Mouse (Mus musculus) heart, embryonic 12.5 days (tissue): ENCODE data around the gene Fam171a2. TPM values are rescaled to one million over a fixed set of nuclear protein-coding genes. Genes with fewer than 3 reads are reported as not detected.

Experiments used
- ATAC-seq: fragments of 200-750 bp; cut with Nextera tagmentation; 2 replicates; pipeline ENCODE4 v1.8.0; 2017; ENCODE audit warnings: moderate TSS enrichment, moderate library complexity; ENCODE audit not compliant: insufficient number of reproducible peaks, low FRiP score
- H3K27ac ChIP-seq: fragments of 300-500 bp; sonication (generic); 2 replicates; pipeline ENCODE4 v1.5.1; 2016; ENCODE audit warnings: mild to moderate bottlenecking, moderate library complexity; ENCODE audit not compliant: poor library complexity, severe bottlenecking
- H3K27me3 ChIP-seq: fragments of 300-500 bp; sonication (generic); replicated peaks from 2 replicates; pipeline ENCODE4 v1.6.1; 2016; ENCODE audit warnings: mild to moderate bottlenecking, moderate library complexity
- H3K36me3 ChIP-seq: fragments of 300-500 bp; sonication (generic); 2 replicates; pipeline ENCODE4 v1.6.1; 2016; ENCODE audit warnings: mild to moderate bottlenecking, moderate library complexity
- H3K4me1 ChIP-seq: fragments of 300-500 bp; sonication (generic); replicated peaks from 2 replicates; pipeline ENCODE4 v1.6.1; 2016; ENCODE audit warnings: mild to moderate bottlenecking
- H3K4me2 ChIP-seq: fragments of 300-500 bp; sonication (generic); 2 replicates; pipeline ENCODE4 v1.6.1; 2016; ENCODE audit warnings: mild to moderate bottlenecking, moderate library complexity
- H3K4me3 ChIP-seq: fragments of 300-500 bp; sonication (generic); 2 replicates; pipeline ENCODE4 v1.5.1; 2016; ENCODE audit warnings: mild to moderate bottlenecking
- H3K9ac ChIP-seq: fragments of 300-500 bp; sonication (generic); 2 replicates; pipeline ENCODE4 v1.6.1; 2016; ENCODE audit warnings: mild to moderate bottlenecking, moderate library complexity
- H3K9me3 ChIP-seq: fragments of 300-500 bp; sonication (generic); replicated peaks from 2 replicates; pipeline ENCODE4 v1.6.1; 2016; ENCODE audit warnings: mild to moderate bottlenecking, moderate library complexity
- WGBS: fragments of 180-500 bp; shearing (Covaris S2); methylation state at CpG from one replicate; pipeline ENCODE4 v1.1.7; 2016; 5-methylcytosine and 5-hydroxymethylcytosine counted together
- polyA plus RNA-seq: library from polyadenylated mRNA; unstranded; fragments of >200 nt; fragmentation: Nextera tagmentation; extraction: Ambion mirVana; gene quantifications from 2 replicates; pipeline ENCODE4 v1.2.1, GENCODE M21; 2016

The Fam171a2 gene
- polyA plus RNA-seq, 1 experiment from 2014 or later = 4.5 TPM

DNA sequence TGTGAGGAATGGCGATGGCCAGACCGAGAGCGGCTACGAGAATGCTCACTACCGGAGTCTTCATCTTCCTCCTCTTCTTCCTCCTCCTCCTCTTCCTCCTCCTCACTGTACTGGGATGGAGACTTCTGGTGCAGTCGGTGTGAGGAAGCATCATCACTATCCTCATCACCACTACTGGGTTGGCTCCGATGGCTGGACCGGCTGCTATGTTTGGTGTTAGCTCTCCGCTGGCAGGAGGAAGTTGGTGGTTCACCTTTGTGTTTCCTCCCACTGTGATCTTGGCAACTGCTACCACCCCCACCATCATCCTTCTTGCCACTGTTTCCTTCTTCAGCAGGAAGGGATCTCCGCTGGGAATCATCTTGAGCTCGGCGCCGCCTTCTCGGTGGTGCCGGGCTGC lies 32.6 kb upstream of the Fam171a2 start:
- 97% methylated on average over 15 of the region's 15 CpGs for WGBS
- ATAC-seq = no peak
- H3K36me3 ChIP-seq = peaks cover 60% of the 10 kb centered on the region
- H3K9me3 ChIP-seq = no peaks in the 10 kb centered on the region
- no peaks in the 10 kb centered on the region for H3K4me1 ChIP-seq
- no peak overlapping the region for H3K27ac ChIP-seq
- H3K27me3 ChIP-seq = no peaks in the 10 kb centered on the region
- H3K4me3 ChIP-seq = no peak overlapping the region
- no peak overlapping the region for H3K4me2 ChIP-seq
- H3K9ac ChIP-seq = no peak overlapping the region

GRCm38 (mm10) chr11:102479581-102479980 lies 32.1 kb upstream of the Fam171a2 start:
- no peak overlapping the region for H3K4me2 ChIP-seq
- H3K27me3 ChIP-seq = no peaks in the 10 kb centered on the region
- no peaks in the 10 kb centered on the region for H3K9me3 ChIP-seq
- H3K4me1 ChIP-seq = no peaks in the 10 kb centered on the region
- no peak overlapping the region for H3K27ac ChIP-seq
- H3K4me3 ChIP-seq = no peak overlapping the region
- no peak overlapping the region for H3K9ac ChIP-seq
- H3K36me3 ChIP-seq = peaks cover 57% of the 10 kb centered on the region
- WGBS = 95% methylated on average over 23 of the region's 23 CpGs
- ATAC-seq = no peak

- no peak overlapping the region for H3K27ac ChIP-seq
- no peak overlapping the region for H3K4me3 ChIP-seq
- ATAC-seq = no peak
- no peaks in the 10 kb centered on the region for H3K4me1 ChIP-seq
- 82% methylated on average over 3 of the region's 3 CpGs for whole genome bisulfite sequencing
- no peaks in the 10 kb centered on the region for H3K9me3 ChIP-seq
- H3K9ac ChIP-seq = no peak overlapping the region
- H3K36me3 ChIP-seq = peaks cover 63% of the 10 kb centered on the region
- H3K27me3 ChIP-seq = no peaks in the 10 kb centered on the region
- no peak overlapping the region for H3K4me2 ChIP-seq
Observed at GRCm38 (mm10) chr11:102478671-102479070, 31.2 kb upstream of the Fam171a2 start.

DNA sequence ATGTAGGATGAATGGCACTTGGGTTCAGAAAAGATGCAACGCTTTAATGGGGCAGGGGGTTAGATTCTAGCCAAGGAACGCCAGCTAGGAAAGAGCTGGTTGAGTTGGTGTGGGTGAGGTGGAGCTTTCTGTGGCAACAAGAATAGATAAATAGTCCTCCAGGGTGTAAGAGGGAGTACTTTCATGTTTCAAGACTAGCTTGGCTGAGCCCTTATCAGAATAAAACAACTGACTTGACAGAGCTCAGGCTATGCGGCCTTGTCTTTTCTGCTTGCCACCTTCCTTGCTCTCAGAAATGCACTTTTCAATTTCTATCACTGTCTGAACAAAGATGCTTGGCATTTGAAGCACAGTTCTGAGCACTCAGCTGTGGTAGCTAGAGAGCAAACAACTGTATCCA lies 27.5 kb upstream of the Fam171a2 start:
- WGBS = 84% methylated on average over 3 of the region's 3 CpGs
- Histone ChIP-seq H3K9me3 (no peaks in the 10 kb centered on the region), H3K9ac (no peak overlapping the region), H3K4me3 (no peak overlapping the region), H3K4me2 (no peak overlapping the region), H3K4me1 (peaks cover 6% of the 10 kb centered on the region), H3K27me3 (no peaks in the 10 kb centered on the region), H3K36me3 (peaks cover 42% of the 10 kb centered on the region), H3K27ac (no peak overlapping the region)
- no peak for ATAC-seq

DNA sequence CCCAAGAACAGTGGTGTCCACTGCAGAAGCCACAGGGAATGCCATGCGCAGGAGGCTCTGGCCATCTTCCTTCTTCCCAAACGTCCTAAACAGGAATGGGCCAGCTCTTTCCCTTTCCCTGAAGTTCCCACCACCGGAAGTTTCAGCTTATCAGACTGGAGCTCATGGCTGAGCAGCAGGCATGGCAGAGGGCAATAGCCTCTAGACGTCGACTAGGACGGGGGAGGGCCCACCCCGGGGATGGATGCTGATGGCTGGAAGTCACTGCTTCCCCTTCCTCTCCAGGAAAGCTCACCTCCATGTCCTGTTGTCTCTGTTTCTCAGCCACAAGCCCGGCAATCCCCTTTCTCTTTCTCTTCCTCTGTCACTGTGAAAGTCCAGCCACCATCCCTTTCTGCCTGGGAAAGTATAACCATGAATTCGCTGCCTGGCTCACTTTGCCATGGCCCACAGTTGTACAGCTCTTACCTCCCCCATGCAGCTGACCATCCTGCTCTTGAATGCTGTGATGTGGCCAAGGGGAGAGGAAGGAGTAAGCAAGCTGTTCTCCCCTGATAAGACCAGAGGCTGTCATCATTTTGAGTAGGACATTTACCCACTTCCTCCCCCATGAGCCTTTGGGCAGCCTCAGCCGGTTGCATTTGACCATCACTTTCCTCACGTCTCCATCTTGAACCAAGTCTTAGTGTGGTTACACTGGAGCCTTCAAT lies 22.3 kb upstream of the Fam171a2 start, which contains the start of gene Itga2b:
Gene Itga2b, minus strand, starts transcription at position 475 of the 710 bp plus-strand sequence.
- no peak within 1 kb of the TSS for H3K9ac ChIP-seq
- H3K4me1 ChIP-seq = peaks cover 33% of the 10 kb centered on the region
- peak within 1 kb of the TSS; percentile 43 for H3K4me2 ChIP-seq
- H3K27ac ChIP-seq = peak within 1 kb of the TSS; percentile 53
- H3K27me3 ChIP-seq = peaks cover 3% of the 10 kb centered on the region; the same call in 1 of the 2 replicates
- ATAC-seq = peak; percentile 68
- H3K36me3 ChIP-seq = peaks cover 8% of the 10 kb centered on the region; the same call in 1 of the 2 replicates
- peak within 1 kb of the TSS; percentile 5; the same call in 1 of the 2 replicates for H3K4me3 ChIP-seq
- H3K9me3 ChIP-seq = no peaks in the 10 kb centered on the region
- 38% methylated on average over 11 of the region's 11 CpGs for WGBS

DNA sequence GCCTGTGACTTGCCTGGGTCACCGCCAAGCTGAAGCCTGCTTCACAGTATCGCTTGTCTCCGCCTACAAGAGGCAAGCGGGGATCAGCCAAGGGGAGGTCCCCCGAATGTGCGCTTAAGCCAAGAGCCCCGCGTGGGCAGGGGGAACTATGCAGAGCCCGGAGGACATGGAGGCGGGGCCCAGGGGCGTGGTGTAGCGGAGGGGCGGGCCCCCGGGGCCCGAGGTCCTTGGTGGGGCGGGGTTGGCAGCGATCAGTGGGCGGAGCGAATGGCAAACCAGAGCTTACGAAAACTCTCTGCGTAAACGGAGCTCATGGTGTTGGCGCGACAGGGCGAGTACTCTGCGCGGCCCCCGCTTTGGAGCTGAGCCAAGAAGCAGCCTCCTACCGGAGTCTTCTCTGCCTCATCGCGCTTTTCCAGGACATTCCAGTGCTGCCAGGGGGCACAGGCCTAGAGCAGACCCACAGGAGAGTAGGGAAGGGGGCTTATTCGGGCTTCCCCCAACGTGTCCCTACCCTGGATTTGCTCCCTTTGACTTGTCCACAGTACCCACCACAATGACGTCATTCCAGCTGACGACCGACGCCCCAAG lies 19.7 kb upstream of the Fam171a2 start:
- Histone ChIP-seq H3K27me3 (peaks cover 8% of the 10 kb centered on the region; the same call in 1 of the 2 replicates), H3K27ac (peak overlapping the region; percentile 62), H3K4me1 (peaks cover 33% of the 10 kb centered on the region), H3K4me2 (peak overlapping the region; percentile 83), H3K9me3 (no peaks in the 10 kb centered on the region), H3K36me3 (no peaks in the 10 kb centered on the region), H3K4me3 (peak overlapping the region; percentile 51), H3K9ac (peak overlapping the region; percentile 61)
- WGBS = under 1% methylated on average over 37 of the region's 37 CpGs
- ATAC-seq = peak; percentile 92

DNA sequence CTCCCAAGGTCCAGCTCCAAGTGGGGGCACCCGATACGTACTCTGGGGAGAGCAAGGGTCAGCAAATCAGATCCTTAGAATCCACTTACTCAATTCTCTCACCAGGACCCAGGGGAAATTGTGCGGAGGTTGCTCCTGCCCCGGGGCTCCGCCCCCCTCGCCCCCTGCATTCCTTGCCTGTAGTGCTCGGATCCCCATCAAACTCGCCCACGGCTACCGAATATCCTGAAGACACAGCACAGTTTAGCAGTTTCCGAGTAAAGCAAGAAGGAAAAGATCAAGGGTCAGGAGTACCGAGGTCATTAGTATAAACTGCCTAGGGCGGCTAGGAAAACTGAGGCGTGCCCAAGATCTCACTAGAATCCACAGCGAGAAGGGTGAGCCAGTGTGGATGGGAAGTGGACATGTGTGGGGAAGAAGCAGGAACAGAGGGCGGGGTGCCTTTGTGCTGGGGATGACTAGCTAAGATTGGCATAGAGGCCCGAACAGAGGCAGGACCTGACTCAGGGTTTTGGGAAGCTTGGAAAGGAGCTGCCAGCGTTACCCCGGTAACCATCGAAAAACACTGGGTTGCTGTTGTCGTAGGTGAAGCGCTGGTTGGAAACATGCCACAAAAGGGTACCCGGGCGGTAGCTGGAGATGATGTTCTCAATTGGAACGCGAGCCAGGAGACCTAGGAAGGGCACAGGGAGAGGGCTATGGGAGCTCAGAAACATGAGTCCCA lies 18.4 kb upstream of the Fam171a2 start:
- Histone ChIP-seq H3K4me1 (peaks cover 30% of the 10 kb centered on the region), H3K27ac (no peak overlapping the region)

DNA sequence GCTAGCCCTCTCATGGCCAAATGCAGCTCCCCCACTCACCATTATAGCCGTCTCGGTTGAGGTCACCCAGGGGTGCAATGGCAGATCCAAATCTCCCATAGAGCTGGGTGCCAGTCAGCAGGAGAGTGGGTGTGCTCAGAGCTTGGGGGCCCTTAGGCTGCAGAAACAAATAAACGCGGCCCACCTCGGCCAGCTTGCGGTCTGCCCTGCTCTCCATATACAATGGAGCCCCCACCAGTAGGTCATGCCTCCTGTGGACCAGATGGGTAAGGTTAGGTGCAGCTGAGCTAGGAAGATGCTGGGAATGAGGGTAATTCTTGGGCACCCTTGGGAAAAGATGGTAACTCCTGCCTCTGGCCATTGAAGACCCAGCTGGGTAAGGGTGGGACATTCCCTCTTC lies 17.4 kb upstream of the Fam171a2 start:
- Histone ChIP-seq H3K36me3 (no peaks in the 10 kb centered on the region), H3K27me3 (peaks cover 16% of the 10 kb centered on the region; the same call in 1 of the 2 replicates), H3K4me1 (peaks cover 31% of the 10 kb centered on the region), H3K9me3 (no peaks in the 10 kb centered on the region), H3K4me3 (no peak overlapping the region), H3K27ac (no peak overlapping the region), H3K9ac (no peak overlapping the region), H3K4me2 (no peak overlapping the region)
- WGBS = 87% methylated on average over 6 of the region's 6 CpGs
- no peak for ATAC-seq

More for the DNA sequence above, 18.4 kb upstream of the Fam171a2 start:
- peak overlapping the region; percentile 83 for H3K4me2 ChIP-seq
- WGBS = 25% methylated on average over 26 of the region's 26 CpGs
- peaks cover 10% of the 10 kb centered on the region; the same call in 1 of the 2 replicates for H3K27me3 ChIP-seq
- ATAC-seq = no peak
- no peak overlapping the region; the same call in 1 of the 2 replicates for H3K4me3 ChIP-seq
- H3K36me3 ChIP-seq = no peaks in the 10 kb centered on the region
- H3K9ac ChIP-seq = no peak overlapping the region
- H3K9me3 ChIP-seq = no peaks in the 10 kb centered on the region

GRCm38 (mm10) chr11:102461764-102462163 lies 14.3 kb upstream of the Fam171a2 start:
- no peak overlapping the region for H3K4me3 ChIP-seq
- H3K4me1 ChIP-seq = peaks cover 17% of the 10 kb centered on the region
- no peak for ATAC-seq
- no peak overlapping the region for H3K9ac ChIP-seq
- H3K36me3 ChIP-seq = no peaks in the 10 kb centered on the region
- 77% methylated on average over 3 of the region's 3 CpGs for WGBS
- H3K27me3 ChIP-seq = peaks cover 35% of the 10 kb centered on the region
- H3K27ac ChIP-seq = no peak overlapping the region
- no peak overlapping the region for H3K4me2 ChIP-seq
- H3K9me3 ChIP-seq = no peaks in the 10 kb centered on the region

GRCm38 (mm10) chr11:102460541-102460940 lies 13.1 kb upstream of the Fam171a2 start:
- peaks cover 22% of the 10 kb centered on the region for H3K4me1 ChIP-seq
- H3K36me3 ChIP-seq = no peaks in the 10 kb centered on the region
- WGBS = 31% methylated on average over 16 of the region's 16 CpGs
- H3K9me3 ChIP-seq = no peaks in the 10 kb centered on the region
- no peak overlapping the region for H3K27ac ChIP-seq
- H3K4me3 ChIP-seq = no peak overlapping the region
- H3K4me2 ChIP-seq = no peak overlapping the region
- ATAC-seq = no peak
- peaks cover 36% of the 10 kb centered on the region for H3K27me3 ChIP-seq
- no peak overlapping the region for H3K9ac ChIP-seq
